Mouse (Mus musculus) cerebellum, adult 2 months (tissue): Measurements from ENCODE around the gene Myoz1.

ENCODE experiments used
- CTCF ChIP-seq: fragments of 200-500 bp; IDR thresholded peaks from 2 replicates; pipeline ENCODE4 v1.5.1; 2011; ENCODE audit warnings: low read depth, mild to moderate bottlenecking, control low read depth, low read length, moderate library complexity, borderline replicate concordance; ENCODE audit not compliant: insufficient read depth
- POLR2A ChIP-seq: fragments of 200-500 bp; IDR thresholded peaks from 2 replicates; pipeline ENCODE4 v1.6.1; 2011; ENCODE audit warnings: low read length, control low read depth, borderline replicate concordance; ENCODE audit not compliant: insufficient read depth

- TF ChIP-seq CTCF (no peak), POLR2A (no peak)
These were observed 29.9 kb downstream of the Myoz1 start for GRCm38 (mm10) chr14:20626447-20626846.
